Mouse (Mus musculus): ENCODE results near the gene Psmc3. TPM values are rescaled to one million over a fixed set of nuclear protein-coding genes. Genes with fewer than 3 reads are reported as not detected.

The Psmc3 gene
- polyA plus RNA-seq, 1 experiment from 2014 or later, result 276 TPM

- in situ Hi-C loops (cut with MboI; ENCODE audit: low pct_unique_long_range_greater_than_20kb), result no loop called here
- no peak for TF ChIP-seq CTCF (IDR thresholded peaks at IDR 0.05)
- POLR2A ChIA-PET, result no interaction called here
- ATAC-seq (no peak), DNase-seq (ENCODE audit: low read depth, low spot score) (no peak)
- CTCF ChIA-PET, result interaction anchor here (1.3 kb wide), 1 partner anchor 19 kb away, joined by 3 read pairs; no protein-coding TSS in a partner anchor
- H3K27me3 ChIP-seq, result no peaks in the 10 kb centered on the region
Measured at GRCm38 (mm10) chr2:91079026-91079384, 25.2 kb downstream of the Psmc3 start.

DNA sequence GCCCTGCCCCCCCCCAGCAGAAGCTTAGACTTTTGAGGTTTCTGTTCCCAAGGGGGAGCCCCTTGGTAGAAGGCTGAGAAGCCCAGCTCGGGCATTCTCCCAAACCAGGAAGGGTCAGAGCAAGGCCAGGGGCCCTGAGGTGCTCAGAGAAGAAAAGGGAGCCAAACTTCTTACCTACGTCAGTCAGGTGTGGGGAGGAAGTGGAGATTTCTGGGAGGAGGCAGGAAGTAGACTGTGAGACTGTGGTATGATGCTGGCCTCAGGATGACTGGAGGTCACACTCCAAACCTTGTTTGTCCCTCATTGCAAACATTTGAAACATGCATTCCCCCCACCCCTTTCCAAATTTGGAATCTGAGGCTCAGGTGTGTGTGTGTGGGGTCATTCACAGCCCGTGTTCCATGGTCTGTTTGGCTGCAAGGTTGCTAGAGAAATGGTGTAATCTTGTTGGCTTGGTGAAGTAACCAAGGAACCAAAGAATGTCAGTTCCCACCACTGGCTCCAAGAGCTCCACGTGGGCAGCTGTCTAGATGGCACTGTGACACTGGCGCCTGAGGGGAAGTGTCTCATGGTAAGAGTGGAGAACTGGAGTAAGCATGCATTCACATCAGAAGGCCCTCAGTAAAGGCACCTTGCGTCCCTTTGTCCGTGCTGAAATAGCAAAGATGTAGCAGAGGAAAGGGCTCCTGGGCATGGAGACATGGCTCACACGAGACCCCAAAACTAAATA is 27.1 kb downstream of the Psmc3 start:
- POLR2A ChIA-PET, result interaction anchor here (0.6 to 0.7 kb wide), 2 partner anchors 131 to 215 kb away, joined by 3 to 4 read pairs; no protein-coding TSS in a partner anchor
- no peak for ATAC-seq
- CTCF ChIA-PET, result no interaction called here
- in situ Hi-C loops (cut with MboI; ENCODE audit: low pct_unique_long_range_greater_than_20kb), result no loop called here
- H3K27me3 ChIP-seq, result no peaks in the 10 kb centered on the region
- TF ChIP-seq CTCF (IDR thresholded peaks at IDR 0.05), result no peak
- DNase-seq (ENCODE audit: low read depth, low spot score), result no peak

DNA sequence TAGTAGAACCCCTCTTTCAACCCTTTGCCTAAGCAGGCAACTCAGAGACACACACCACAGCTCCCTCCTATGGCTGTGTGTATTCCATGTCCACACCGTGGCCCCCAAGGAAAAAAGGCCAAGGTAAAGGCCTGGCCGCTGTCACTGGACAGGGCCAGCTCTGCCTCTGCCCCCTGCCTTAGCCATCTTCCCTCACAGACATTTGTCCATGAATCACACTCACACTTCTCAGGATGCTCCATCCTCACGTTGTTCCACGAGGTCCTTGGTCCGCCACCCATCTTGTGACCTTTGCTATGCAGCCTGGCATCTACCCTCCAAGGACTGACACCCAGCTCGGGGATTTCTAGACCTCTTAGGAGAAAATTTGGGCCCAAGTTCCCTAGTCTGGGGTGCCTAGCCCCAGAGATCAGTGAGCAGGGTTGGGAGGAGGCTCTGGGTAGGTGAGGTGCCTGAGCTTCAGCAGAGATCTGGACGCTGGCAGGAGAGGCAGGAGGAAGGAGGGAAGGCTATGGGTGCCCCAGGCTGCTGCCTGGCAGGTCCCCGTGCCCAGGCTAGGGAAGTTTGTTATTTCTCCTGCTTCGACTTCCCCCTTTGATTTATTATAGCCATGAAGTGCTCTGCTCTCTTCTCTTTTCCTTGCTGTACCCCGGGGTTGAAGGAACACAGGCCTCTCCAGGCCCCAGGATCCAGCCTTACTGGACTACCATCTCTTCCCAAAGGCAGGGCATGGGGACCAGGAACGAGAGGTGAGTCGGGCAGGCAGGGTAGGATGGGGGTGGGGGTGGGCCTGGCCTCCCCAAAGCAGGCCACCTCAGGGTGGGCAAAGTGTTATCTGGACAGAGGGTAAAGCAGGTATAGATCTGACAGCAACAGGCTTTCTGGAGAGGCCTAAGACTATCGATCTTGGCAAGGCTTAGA is 28.2 kb downstream of the Psmc3 start, which contains the start of gene Spi1:
Gene Spi1 (plus strand): TSS at position 616 of the 921 bp plus-strand sequence.
- POLR2A ChIA-PET, result interaction anchor here (0.7 kb wide), 1 partner anchor 216 kb away, joined by 4 read pairs; no protein-coding TSS in a partner anchor
- ATAC-seq, result no peak
- in situ Hi-C loops (cut with MboI; ENCODE audit: low pct_unique_long_range_greater_than_20kb), result no loop called here
- no peak for TF ChIP-seq CTCF (IDR thresholded peaks at IDR 0.05)
- no peak for DNase-seq (ENCODE audit: low read depth, low spot score)
- CTCF ChIA-PET, result no interaction called here
- no peaks in the 10 kb centered on the region for H3K27me3 ChIP-seq

- ATAC-seq (no peak), DNase-seq (ENCODE audit: low read depth, low spot score) (no peak)
- H3K27me3 ChIP-seq, result no peaks in the 10 kb centered on the region
- CTCF ChIA-PET, result no interaction called here
- in situ Hi-C loops (cut with MboI; ENCODE audit: low pct_unique_long_range_greater_than_20kb), result no loop called here
- TF ChIP-seq CTCF (IDR thresholded peaks at IDR 0.05), result no peak
- POLR2A ChIA-PET, result no interaction called here
Measured at GRCm38 (mm10) chr2:91082844-91083243, 29.0 kb downstream of the Psmc3 start.

- no peak for TF ChIP-seq CTCF (IDR thresholded peaks at IDR 0.05)
- ChIA-PET CTCF (interaction anchor here (1.2 kb wide), 1 partner anchor 25 kb away, joined by 3 read pairs; no protein-coding TSS in a partner anchor), POLR2A (no interaction called here)
- no peak for DNase-seq (ENCODE audit: low read depth, low spot score)
- H3K27me3 ChIP-seq, result no peaks in the 10 kb centered on the region
- in situ Hi-C loops (cut with MboI; ENCODE audit: low pct_unique_long_range_greater_than_20kb), result no loop called here
- ATAC-seq, result no peak
Measured at GRCm38 (mm10) chr2:91083366-91083940, 29.6 kb downstream of the Psmc3 start.

DNA sequence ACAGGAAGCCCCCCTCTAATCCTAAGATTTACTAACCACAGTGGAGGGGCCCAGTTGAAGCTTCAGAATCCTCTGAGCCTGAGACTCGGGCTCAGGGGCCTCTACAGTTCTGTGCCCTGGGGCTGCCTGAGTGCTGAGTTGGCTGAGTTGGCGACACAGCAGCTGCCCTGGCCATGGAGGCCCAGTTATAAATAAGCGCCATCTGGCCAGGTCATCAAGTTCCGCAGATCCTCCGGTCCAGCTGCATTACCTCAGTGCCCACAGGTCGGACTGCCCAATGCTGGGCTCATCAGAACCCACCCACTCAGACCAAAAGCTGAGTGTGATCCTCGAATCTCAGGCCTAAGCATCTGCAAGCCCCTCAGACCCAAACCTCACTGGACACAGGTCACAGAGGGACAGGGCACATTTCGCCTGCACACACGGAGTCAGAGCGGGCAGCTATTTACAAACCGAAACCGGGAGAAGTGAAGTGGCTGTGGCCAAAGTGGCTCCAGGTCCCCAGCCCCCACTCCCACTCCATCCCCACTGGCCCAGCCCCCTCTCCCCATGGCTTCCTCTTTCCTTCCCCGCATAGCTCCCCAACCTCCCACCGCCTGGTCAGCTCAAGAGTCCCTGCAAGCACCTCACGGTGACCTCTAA is 30.5 kb downstream of the Psmc3 start:
- ATAC-seq, result no peak
- TF ChIP-seq CTCF (IDR thresholded peaks at IDR 0.05), result no peak
- POLR2A ChIA-PET, result no interaction called here
- CTCF ChIA-PET, result interaction anchor here (0.5 to 1.2 kb wide), 3 partner anchors 7 to 24 kb away, joined by 3 read pairs; no protein-coding TSS in a partner anchor
- no peak for DNase-seq (ENCODE audit: low read depth, low spot score)
- no peaks in the 10 kb centered on the region for H3K27me3 ChIP-seq
- in situ Hi-C loops (cut with MboI; ENCODE audit: low pct_unique_long_range_greater_than_20kb), result no loop called here

GRCm38 (mm10) chr2:91085494-91086391 is 31.9 kb downstream of the Psmc3 start:
- ChIA-PET CTCF (interaction anchor here (1.1 to 1.8 kb wide), 4 partner anchors 9 to 29 kb away, joined by 3 to 7 read pairs (median 5); partner anchors contain the start of gene Slc39a13), POLR2A (no interaction called here)
- no peaks in the 10 kb centered on the region for H3K27me3 ChIP-seq
- TF ChIP-seq CTCF (IDR thresholded peaks at IDR 0.05), result no peak
- ATAC-seq (no peak), DNase-seq (ENCODE audit: low read depth, low spot score) (no peak)
- in situ Hi-C loops (cut with MboI; ENCODE audit: low pct_unique_long_range_greater_than_20kb), result no loop called here

DNA sequence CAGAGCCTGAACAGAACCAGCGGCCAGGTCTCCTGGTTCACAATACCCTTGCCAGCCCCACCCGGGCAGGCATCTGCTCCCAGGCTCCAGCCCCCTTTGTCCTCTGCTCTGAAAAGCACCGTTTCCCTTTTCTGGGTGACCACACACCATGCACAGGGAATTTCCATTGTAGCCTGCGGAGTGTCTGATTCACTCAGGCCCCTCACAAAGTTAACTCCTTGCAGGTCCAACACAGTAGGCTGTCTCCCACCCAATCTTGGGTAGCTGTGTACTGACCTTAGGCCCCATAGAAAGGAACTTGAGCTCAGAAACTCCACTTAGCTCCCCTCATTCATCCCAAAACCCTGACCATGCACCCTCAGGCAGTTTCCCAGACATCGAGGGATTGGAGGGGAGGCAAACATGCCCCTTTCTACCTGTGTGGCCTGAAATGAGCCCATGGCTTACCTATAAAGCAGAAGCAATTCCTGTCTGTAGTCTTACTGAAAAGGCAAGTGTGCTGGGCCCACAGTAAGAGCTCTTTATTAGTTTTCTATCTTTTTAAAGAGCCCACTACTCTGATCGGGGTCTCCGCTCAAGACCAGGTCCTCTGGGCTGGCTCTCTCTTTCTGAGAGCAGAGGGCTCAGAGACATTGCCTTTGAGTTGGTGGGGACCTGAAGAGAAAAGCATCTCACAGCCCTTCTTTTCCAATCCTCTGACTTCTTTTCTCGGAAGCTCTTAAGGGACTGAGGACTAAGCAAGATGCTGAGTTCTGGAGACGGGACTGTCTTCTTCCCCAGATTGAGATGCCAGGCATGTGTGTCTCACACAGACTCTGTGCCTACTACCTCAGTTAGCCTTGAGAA is 32.8 kb downstream of the Psmc3 start:
- no peak for DNase-seq (ENCODE audit: low read depth, low spot score)
- no peaks in the 10 kb centered on the region for H3K27me3 ChIP-seq

More for the DNA sequence above, 32.8 kb downstream of the Psmc3 start:
- TF ChIP-seq CTCF (IDR thresholded peaks at IDR 0.05), result no peak
- CTCF ChIA-PET, result interaction anchor here (1.1 to 1.8 kb wide), 2 partner anchors 13 to 28 kb away, joined by 4 to 6 read pairs; no protein-coding TSS in a partner anchor
- POLR2A ChIA-PET, result interaction anchor here (0.5 to 1.0 kb wide), 3 partner anchors 9 to 136 kb away, joined by 3 to 4 read pairs (median 4); no protein-coding TSS in a partner anchor
- in situ Hi-C loops (cut with MboI; ENCODE audit: low pct_unique_long_range_greater_than_20kb), result no loop called here
- no peak for ATAC-seq

All from Patski (cell line).